Mouse (Mus musculus) cerebellum, postnatal 4 days (tissue): ENCODE measurements around the gene Mfsd12.

ENCODE experiments used
- DNase-seq, 2 experiments: peaks; one replicate each; pipeline ENCODE4 v3.0.0; 2022; ENCODE audit warnings: low spot score in 2 of 2, mixed read lengths in 1 of 2

Mfsd12 gene

GRCm38 (mm10) chr10:81356991-81357844, at the start of gene Mfsd12:
Mfsd12 (plus strand) TSS chr10:81357491.
- peak; percentile 83 to 93 for DNase-seq

GRCm38 (mm10) chr10:81309571-81309970, 47.7 kb upstream of the Mfsd12 start:
- no peak for DNase-seq

DNA sequence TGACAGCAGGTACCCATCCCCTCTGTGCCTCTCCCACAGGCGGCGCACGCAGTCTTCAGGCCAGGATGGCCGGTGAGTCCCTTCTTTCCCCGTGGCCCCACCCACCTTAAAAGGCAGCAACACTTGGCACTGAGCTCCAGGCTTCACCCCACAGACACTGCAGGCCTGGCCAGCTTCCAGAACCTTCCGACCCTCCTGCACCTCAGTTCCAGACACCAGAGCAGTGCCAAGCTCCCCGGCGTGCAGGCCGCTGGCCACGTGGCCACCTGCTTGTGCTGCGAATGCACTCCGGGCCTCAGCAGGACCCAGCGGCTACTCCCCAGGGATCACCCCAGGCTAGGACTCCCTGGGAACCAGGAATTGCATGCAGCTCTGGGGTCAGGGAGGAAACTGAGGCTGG, 43.7 kb upstream of the Mfsd12 start:
- no peak for DNase-seq

DNA sequence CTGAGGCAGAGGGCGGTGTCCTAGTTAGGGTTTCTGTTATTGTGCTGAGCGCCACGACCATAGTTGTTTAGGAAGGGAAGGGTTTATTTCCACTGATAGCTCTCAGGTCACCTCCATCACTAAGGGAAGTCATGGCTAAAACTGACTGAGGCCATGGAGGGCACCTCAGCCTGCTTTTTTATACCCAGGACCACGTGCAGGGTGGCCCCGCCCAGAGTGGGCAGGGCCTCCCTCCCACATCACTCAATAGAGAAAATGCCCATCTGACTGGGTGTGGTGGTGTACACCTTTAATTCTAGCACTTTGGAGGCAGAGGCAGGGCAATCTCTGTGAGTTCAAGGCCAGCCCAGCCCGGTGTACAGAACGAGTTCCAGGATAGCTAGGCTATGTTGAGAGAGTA, 43.1 kb upstream of the Mfsd12 start:
- no peak for DNase-seq

DNA sequence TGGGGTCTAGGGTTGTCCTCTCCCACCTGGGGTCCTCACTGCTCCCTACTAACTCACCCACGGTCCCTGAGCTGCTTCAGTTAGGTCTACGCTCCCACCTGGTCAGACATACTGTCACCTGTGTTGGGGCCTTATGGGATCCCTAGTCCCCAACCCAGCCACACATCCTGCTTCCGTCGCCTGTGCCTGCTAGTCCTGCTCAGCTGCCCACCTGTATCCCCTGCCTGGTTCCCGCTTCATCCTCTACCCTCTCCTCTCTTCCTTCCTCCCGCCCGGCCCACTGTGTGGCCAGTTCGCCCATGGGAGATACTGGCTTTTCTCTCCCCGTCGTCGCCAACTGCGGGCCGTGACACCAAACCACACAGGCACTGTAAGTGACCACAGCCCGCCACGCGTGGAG, 41.7 kb upstream of the Mfsd12 start:
- no peak for DNase-seq

GRCm38 (mm10) chr10:81316338-81317060, 40.8 kb upstream of the Mfsd12 start:
- peak in 1 of 2 experiments; percentile 32 for DNase-seq

GRCm38 (mm10) chr10:81317273-81317672, 40.0 kb upstream of the Mfsd12 start:
- DNase-seq: no peak

DNA sequence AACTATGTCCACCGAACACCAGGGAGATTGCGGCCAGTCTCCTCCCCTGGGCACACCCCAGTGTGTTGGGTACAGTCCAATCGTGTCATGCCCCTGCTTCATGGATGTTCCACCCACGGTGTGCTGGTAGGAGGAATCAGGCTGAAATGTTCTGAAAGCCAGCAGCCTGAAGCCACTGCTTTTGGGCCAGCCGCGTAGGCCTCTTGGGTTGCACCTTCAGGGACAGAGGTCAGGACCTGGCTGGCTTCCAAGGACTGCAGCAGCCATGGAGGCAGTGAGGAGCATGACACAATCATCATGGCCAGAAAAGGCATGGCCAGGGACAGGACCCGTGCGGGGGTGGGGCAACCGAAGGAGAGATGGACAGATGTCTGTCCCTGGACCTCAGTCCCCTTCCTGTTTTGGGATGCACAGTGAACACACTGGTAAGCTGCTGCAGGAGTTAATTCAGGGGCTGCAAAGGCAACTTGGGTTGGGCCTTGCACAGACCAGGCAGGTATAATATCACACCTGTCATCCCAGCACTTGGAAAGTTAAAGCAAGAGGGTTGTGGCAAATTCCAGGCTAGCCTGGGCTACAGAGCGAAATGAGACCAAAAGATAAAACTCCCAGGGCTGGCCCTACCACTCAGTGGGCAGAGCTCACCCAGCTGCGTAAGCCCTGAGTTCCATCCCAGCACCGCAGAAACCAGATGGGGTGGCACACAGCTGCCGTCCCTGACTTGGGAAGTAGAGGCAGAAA, 38.5 kb upstream of the Mfsd12 start:
- DNase-seq: peak in 1 of 2 experiments; percentile 26

GRCm38 (mm10) chr10:81319330-81319699, 38.0 kb upstream of the Mfsd12 start:
- DNase-seq: peak in 1 of 2 experiments; percentile 28

DNA sequence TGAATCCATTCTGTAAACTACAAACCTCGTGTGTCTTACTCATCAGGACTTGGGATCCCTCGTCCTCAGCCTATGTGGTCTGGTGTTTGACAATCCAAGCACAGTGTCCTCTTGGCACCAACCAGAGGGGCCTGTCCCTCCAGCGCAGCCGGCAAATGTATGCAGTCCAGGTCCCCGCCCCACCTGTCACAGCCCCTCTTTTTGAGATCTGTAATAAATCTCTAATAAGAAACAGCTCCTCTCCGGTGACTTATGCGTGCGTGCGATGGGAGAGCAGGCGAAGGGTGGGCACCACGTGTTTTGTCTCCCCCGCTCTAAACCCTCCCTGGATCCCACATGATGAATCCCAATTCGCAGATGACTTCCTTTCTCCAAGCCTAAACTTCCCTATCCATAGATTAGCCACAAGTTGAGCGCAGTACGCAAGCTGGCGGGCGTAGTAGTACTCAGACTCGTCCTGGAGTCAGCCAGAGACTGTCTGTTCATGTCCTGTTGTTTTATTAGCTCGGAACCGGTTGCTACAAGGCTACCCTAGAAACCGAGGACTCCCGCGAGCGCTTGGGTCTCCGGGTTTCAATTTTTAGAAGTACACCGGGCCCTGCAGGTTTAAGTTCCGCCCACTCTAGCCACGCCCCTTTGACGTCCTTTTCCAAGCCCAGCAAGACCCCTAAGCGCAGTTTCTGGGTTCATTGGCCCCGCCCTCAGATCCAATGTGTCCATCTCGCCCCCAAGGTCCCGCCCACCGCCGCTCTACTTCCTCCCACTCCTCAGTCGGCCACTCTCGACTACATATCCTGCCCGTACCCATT, 37.3 kb upstream of the Mfsd12 start:
- DNase-seq: peak in 1 of 2 experiments; percentile 26

DNA sequence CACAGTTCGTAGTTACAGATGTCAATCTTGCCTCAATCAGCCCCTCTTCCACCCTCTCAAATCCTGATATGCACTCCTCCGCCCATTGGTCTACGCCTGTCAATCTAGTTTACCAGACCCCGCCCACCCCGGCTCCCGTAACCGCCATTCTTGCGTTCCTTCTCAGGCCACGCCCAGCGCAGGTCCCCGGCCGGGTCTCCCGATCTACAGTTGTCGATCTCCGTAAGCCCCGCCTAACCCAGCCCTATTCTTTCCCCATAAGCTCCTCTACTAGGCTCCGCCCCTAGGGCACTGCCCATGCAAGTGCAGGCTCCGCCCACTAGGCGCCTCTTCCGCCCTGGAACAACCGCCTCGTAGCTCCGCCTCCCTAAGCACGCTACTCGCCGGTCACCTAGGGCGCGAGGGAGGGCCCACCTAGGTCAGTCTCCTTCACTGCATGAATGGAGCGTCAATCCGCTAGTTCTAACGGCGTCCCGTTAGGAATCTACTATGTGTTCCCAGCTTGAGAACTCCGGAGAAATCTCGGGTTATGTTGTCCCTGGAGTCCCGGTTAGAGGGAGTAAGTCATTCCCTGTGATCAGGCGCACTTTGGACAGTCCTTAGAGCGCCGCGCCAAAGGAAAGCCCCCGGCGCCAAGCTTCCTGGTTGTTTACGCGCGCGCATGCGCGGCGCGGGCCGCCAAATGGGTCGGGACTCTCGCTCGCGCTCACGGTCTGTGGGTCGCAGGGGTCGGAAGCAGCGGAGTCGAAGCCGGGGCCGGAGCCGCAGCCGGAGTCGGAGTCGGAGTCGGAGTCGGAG, 36.5 kb upstream of the Mfsd12 start, which contains the start of gene Cactin:
TSS of gene Cactin (plus strand) at position 554 of the 798 bp plus-strand sequence.
- DNase-seq: peak; percentile 93 to 99

- no peak for DNase-seq
Measured at GRCm38 (mm10) chr10:81321436-81321835, 35.9 kb upstream of the Mfsd12 start.

DNA sequence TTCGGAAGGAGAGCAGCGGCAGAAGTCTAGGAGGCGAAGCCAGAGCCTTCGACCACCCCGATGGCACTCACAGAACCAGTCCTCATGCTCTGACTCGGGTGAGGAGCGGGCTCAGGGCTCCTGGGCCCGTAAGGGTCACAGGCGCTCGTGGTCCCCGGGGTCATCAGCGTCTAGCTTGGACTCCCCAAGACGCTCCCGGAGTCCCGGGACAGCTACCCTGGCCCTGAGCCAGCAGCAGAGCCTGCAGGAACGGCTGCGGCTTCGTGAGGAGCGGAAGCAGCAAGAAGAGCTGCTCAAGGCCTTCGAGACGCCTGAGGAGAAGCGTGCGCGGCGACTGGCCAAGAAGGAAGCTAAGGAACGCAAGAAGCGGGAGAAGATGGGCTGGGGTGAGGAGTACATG, 34.8 kb upstream of the Mfsd12 start:
- DNase-seq: no peak

DNA sequence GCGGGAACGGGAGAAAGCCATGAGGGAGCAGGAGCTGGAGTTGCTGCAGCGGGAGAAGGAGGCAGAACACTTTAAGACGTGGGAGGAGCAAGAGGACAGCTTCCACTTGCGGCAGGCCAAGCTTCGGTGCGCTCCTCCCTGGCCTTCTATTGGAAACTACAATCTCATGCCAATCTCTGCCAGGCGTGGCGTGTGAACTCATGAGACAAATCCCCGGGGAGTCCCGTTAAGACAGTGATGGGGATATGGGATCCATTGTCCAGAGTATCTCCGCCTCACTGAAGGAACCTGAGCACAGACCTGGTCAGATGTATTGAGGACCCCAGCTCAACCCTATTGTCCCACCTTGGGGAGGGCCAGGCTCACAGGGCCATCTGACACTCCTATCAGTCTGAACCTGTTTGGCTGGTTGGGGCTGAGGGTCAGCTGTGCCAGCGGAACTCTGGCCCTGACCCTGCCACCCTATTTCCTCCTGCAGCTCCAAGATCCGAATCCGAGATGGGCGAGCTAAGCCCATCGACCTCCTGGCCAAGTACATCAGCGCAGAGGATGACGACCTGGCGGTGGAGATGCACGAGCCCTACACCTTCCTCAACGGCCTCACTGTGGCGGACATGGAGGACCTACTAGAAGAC, 34.0 kb upstream of the Mfsd12 start:
- no peak for DNase-seq

DNA sequence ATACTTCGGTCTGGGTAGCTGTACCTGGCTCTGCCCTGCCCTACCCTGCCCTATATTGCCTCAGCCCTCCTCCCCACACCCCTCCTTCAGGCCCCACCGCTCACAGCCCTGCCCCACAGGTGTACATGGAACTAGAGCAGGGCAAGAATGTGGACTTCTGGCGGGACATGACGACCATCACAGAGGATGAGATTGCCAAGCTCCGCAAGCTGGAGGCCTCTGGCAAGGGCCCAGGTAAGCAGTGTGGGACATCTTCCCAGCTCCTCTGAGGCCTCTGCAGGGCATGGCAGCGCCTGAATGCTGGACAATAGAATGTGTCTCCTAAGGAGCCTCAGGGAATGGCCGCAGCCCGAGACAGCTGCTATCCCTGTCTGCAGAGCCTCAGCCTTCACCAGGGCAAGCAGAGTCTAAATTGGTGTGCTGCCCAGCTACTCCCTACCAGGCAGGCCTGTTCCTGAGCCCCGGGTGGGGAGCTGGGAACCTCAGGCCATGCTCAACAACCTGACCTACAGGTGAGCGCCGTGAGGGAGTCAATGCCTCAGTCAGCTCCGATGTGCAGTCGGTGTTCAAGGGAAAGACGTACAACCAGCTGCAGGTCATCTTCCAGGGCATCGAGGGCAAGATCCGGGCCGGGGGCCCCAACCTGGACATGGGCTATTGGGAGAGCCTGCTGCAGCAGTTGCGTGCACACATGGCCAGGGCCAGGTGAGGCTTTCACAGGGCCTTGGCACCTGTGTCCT, 33.3 kb upstream of the Mfsd12 start:
- DNase-seq: no peak

GRCm38 (mm10) chr10:81325176-81325575, 32.1 kb upstream of the Mfsd12 start:
- DNase-seq: no peak

- DNase-seq: no peak
Measured at GRCm38 (mm10) chr10:81325781-81326180, 31.5 kb upstream of the Mfsd12 start.

- DNase-seq: no peak
Measured at GRCm38 (mm10) chr10:81326858-81327257, 30.4 kb upstream of the Mfsd12 start.

- DNase-seq: no peak
Measured at GRCm38 (mm10) chr10:81327959-81328358, 29.3 kb upstream of the Mfsd12 start.
